Mouse (Mus musculus): ENCODE measurements around the gene Lrwd1. TPM values are rescaled to one million over a fixed set of nuclear protein-coding genes. Genes with fewer than 3 reads are reported as not detected.

Gene Lrwd1
- polyA plus RNA-seq, 1 experiment = 49.1 TPM

DNA sequence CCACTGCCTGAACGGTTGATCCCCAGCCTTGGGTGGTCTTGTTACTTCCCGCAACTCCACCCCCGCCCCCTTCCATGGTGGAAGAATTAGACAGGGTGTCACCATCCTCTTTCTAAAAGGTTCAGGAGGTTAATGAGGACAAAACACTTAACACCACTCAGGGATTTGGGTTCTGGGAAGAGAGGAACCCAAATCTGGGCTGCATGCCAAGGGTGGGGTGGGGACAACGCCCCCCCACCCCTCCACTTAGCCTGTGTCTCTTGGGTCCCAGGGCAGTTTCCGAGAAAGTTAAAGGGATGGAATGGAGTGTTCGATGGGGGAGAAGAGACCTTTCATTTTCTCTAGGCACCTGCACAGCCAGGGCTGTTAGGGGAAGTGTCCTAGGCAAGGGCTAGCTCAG is 62.8 kb downstream of the Lrwd1 start:
- TF ChIP-seq POLR2A (IDR thresholded peaks at IDR 0.05; ENCODE audit: insufficient read depth, low read length) = no peak
- no peak for TF ChIP-seq EP300 (IDR thresholded peaks at IDR 0.05; ENCODE audit: insufficient read depth, low read depth, low read length)
- Histone ChIP-seq H3K9me3 (replicated peaks; ENCODE audit: control insufficient read depth, insufficient read depth, low read length, poor library complexity, severe bottlenecking) (no peaks in the 10 kb centered on the region), H3K9ac (ENCODE audit: low read depth, poor library complexity, severe bottlenecking) (no peak overlapping the region), H3K4me3 (ENCODE audit: low read depth, low read length) (no peak overlapping the region), H3K27ac (ENCODE audit: insufficient read depth, low read length) (no peak overlapping the region), H3K36me3 (ENCODE audit: control insufficient read depth, insufficient read depth, low read length, poor library complexity, severe bottlenecking) (no peaks in the 10 kb centered on the region), H3K4me1 (ENCODE audit: control insufficient read depth, insufficient read depth, low read length) (peaks cover 6% of the 10 kb centered on the region), H3K27me3 (ENCODE audit: control insufficient read depth, insufficient read depth, low read length, poor library complexity, severe bottlenecking) (no peaks in the 10 kb centered on the region)

Other genes with a start within 250 kb of the Lrwd1 start
- 426 and 500 TPM in 2 replicates for gene Hspb1, start 248.2 kb downstream of the Lrwd1 start, polyA plus RNA-seq (2011; ENCODE audit: insufficient read depth, insufficient read length, low read depth, missing spikeins)
- 372 TPM in 2 replicates for gene Ywhag, start 201.5 kb downstream of the Lrwd1 start, polyA plus RNA-seq (2011; ENCODE audit: insufficient read depth, insufficient read length, low read depth, missing spikeins)
- gene Ssc4d, start 161.5 kb downstream of the Lrwd1 start, polyA plus RNA-seq (2011; ENCODE audit: insufficient read depth, insufficient read length, low read depth, missing spikeins) = 6.3 and 9.5 TPM in 2 replicates
- 2.0 and 2.4 TPM in 2 replicates for gene Zp3, start 156.0 kb downstream of the Lrwd1 start, polyA plus RNA-seq (2011; ENCODE audit: insufficient read depth, insufficient read length, low read depth, missing spikeins)
- gene Dtx2, start 141.3 kb downstream of the Lrwd1 start, polyA plus RNA-seq (2011; ENCODE audit: insufficient read depth, insufficient read length, low read depth, missing spikeins) = 23.7 and 25.0 TPM in 2 replicates
- gene Upk3b, start 97.6 kb downstream of the Lrwd1 start, polyA plus RNA-seq (2011; ENCODE audit: insufficient read depth, insufficient read length, low read depth, missing spikeins) = 0.34 and 0.38 TPM in 2 replicates
- gene Upk3bl, start 81.6 kb downstream of the Lrwd1 start, polyA plus RNA-seq (2011; ENCODE audit: insufficient read depth, insufficient read length, low read depth, missing spikeins) = 2.7 and 3.7 TPM in 2 replicates
- gene Rasa4, start 52.2 kb downstream of the Lrwd1 start, polyA plus RNA-seq (2011; ENCODE audit: insufficient read depth, insufficient read length, low read depth, missing spikeins) = 5.9 and 6.6 TPM in 2 replicates
- 90.7 and 92.6 TPM in 2 replicates for gene Polr2j, start 19.4 kb downstream of the Lrwd1 start, polyA plus RNA-seq (2011; ENCODE audit: insufficient read depth, insufficient read length, low read depth, missing spikeins)
- 8.7 and 10.6 TPM in 2 replicates for gene Alkbh4, start 72 bp upstream of the Lrwd1 start, polyA plus RNA-seq (2011; ENCODE audit: insufficient read depth, insufficient read length, low read depth, missing spikeins)
- 1.5 and 1.7 TPM in 2 replicates for gene Orai2, start 34.6 kb upstream of the Lrwd1 start, polyA plus RNA-seq (2011; ENCODE audit: insufficient read depth, insufficient read length, low read depth, missing spikeins)
- 45.3 and 48.3 TPM in 2 replicates for gene Prkrip1, start 62.9 kb upstream of the Lrwd1 start, polyA plus RNA-seq (2011; ENCODE audit: insufficient read depth, insufficient read length, low read depth, missing spikeins)
- 2.3 and 2.7 TPM in 2 replicates for gene Sh2b2, start 110.5 kb upstream of the Lrwd1 start, polyA plus RNA-seq (2011; ENCODE audit: insufficient read depth, insufficient read length, low read depth, missing spikeins)